Mouse (Mus musculus) heart, embryonic 12.5 days (tissue): ENCODE results near the gene Ewsr1. TPM values are rescaled to one million over a fixed set of nuclear protein-coding genes. Genes with fewer than 3 reads are reported as not detected.
"Not testable (repeated sequence)": the region's sequence is repeated elsewhere in the genome, so short reads cannot be mapped to it uniquely, and the experiment has no call there.

ENCODE experiments used
- ATAC-seq: fragments of 200-750 bp; cut with Nextera tagmentation; 2 replicates; pipeline ENCODE4 v1.8.0; 2017; ENCODE audit warnings: moderate TSS enrichment, moderate library complexity; ENCODE audit not compliant: insufficient number of reproducible peaks, low FRiP score
- H3K27ac ChIP-seq: fragments of 300-500 bp; sonication (generic); 2 replicates; pipeline ENCODE4 v1.5.1; 2016; ENCODE audit warnings: mild to moderate bottlenecking, moderate library complexity; ENCODE audit not compliant: poor library complexity, severe bottlenecking
- H3K27me3 ChIP-seq: fragments of 300-500 bp; sonication (generic); replicated peaks from 2 replicates; pipeline ENCODE4 v1.6.1; 2016; ENCODE audit warnings: mild to moderate bottlenecking, moderate library complexity
- H3K36me3 ChIP-seq: fragments of 300-500 bp; sonication (generic); 2 replicates; pipeline ENCODE4 v1.6.1; 2016; ENCODE audit warnings: mild to moderate bottlenecking, moderate library complexity
- H3K4me1 ChIP-seq: fragments of 300-500 bp; sonication (generic); replicated peaks from 2 replicates; pipeline ENCODE4 v1.6.1; 2016; ENCODE audit warnings: mild to moderate bottlenecking
- H3K4me2 ChIP-seq: fragments of 300-500 bp; sonication (generic); 2 replicates; pipeline ENCODE4 v1.6.1; 2016; ENCODE audit warnings: mild to moderate bottlenecking, moderate library complexity
- H3K4me3 ChIP-seq: fragments of 300-500 bp; sonication (generic); 2 replicates; pipeline ENCODE4 v1.5.1; 2016; ENCODE audit warnings: mild to moderate bottlenecking
- H3K9ac ChIP-seq: fragments of 300-500 bp; sonication (generic); 2 replicates; pipeline ENCODE4 v1.6.1; 2016; ENCODE audit warnings: mild to moderate bottlenecking, moderate library complexity
- H3K9me3 ChIP-seq: fragments of 300-500 bp; sonication (generic); replicated peaks from 2 replicates; pipeline ENCODE4 v1.6.1; 2016; ENCODE audit warnings: mild to moderate bottlenecking, moderate library complexity
- WGBS: fragments of 180-500 bp; shearing (Covaris S2); methylation state at CpG from one replicate; pipeline ENCODE4 v1.1.7; 2016; 5-methylcytosine and 5-hydroxymethylcytosine counted together
- polyA plus RNA-seq: library from polyadenylated mRNA; unstranded; fragments of >200 nt; fragmentation: Nextera tagmentation; extraction: Ambion mirVana; gene quantifications from 2 replicates; pipeline ENCODE4 v1.2.1, GENCODE M21; 2016

Ewsr1 gene
- polyA plus RNA-seq, 1 experiment from 2014 or later, result 475 TPM

- Histone ChIP-seq H3K9ac (peak overlapping the region; percentile 99; the same call in 1 of the 2 replicates), H3K4me2 (peak overlapping the region; percentile 84), H3K36me3 (peaks cover 13% of the 10 kb centered on the region), H3K4me3 (peak overlapping the region; percentile 94), H3K4me1 (peaks cover 33% of the 10 kb centered on the region), H3K9me3 (no peaks in the 10 kb centered on the region), H3K27me3 (no peaks in the 10 kb centered on the region), H3K27ac (no peak overlapping the region)
- ATAC-seq, result no peak
- WGBS, result 60% methylated on average over 8 of the region's 8 CpGs
These were observed 2.5 kb downstream of the Ewsr1 start for GRCm38 (mm10) chr11:5096480-5097020.

- Histone ChIP-seq H3K9me3 (no peaks in the 10 kb centered on the region), H3K27ac (no peak overlapping the region), H3K36me3 (peaks cover 17% of the 10 kb centered on the region), H3K4me3 (no peak overlapping the region), H3K27me3 (no peaks in the 10 kb centered on the region), H3K4me1 (peaks cover 27% of the 10 kb centered on the region), H3K9ac (no peak overlapping the region), H3K4me2 (peak overlapping the region; percentile 9; the same call in 1 of the 2 replicates)
- WGBS, result 74% methylated on average over 5 of the region's 5 CpGs
- no peak for ATAC-seq
These were observed 3.2 kb downstream of the Ewsr1 start for GRCm38 (mm10) chr11:5095877-5096276.

GRCm38 (mm10) chr11:5091706-5092105, 7.4 kb downstream of the Ewsr1 start:
- Histone ChIP-seq H3K4me1 (peaks cover 13% of the 10 kb centered on the region), H3K36me3 (peaks cover 52% of the 10 kb centered on the region), H3K9ac (no peak overlapping the region), H3K9me3 (no peaks in the 10 kb centered on the region), H3K27me3 (no peaks in the 10 kb centered on the region), H3K4me2 (no peak overlapping the region), H3K4me3 (no peak overlapping the region), H3K27ac (no peak overlapping the region)
- WGBS, result 49% methylated on average over 2 of the region's 2 CpGs
- no peak for ATAC-seq

GRCm38 (mm10) chr11:5089147-5089546, 9.9 kb downstream of the Ewsr1 start:
- 0 out of 2 replicates have a peak, but pooled peaks cover 4% of the 10 kb centered on the region for H3K4me1 ChIP-seq
- no peaks in the 10 kb centered on the region for H3K27me3 ChIP-seq
- H3K4me2 ChIP-seq, result no peak overlapping the region
- H3K4me3 ChIP-seq, result no peak overlapping the region
- H3K36me3 ChIP-seq, result peaks cover 76% of the 10 kb centered on the region
- no peaks in the 10 kb centered on the region for H3K9me3 ChIP-seq
- H3K9ac ChIP-seq, result no peak overlapping the region
- WGBS, result 98% methylated on average over 1 of the region's 1 CpGs
- no peak overlapping the region for H3K27ac ChIP-seq
- no peak for ATAC-seq

GRCm38 (mm10) chr11:5076843-5077242, 22.2 kb downstream of the Ewsr1 start:
- not testable (repeated sequence) for ATAC-seq, H3K27ac ChIP-seq, H3K4me3 ChIP-seq, H3K4me2 ChIP-seq, H3K4me1 ChIP-seq, H3K27me3 ChIP-seq, H3K9me3 ChIP-seq, H3K9ac ChIP-seq
- peaks cover 80% of the 10 kb centered on the region for H3K36me3 ChIP-seq
- WGBS, result 87% methylated on average over 4 of the region's 5 CpGs

- no peak overlapping the region for H3K4me3 ChIP-seq
- no peaks in the 10 kb centered on the region for H3K4me1 ChIP-seq
- H3K27me3 ChIP-seq, result no peaks in the 10 kb centered on the region
- ATAC-seq, result no peak
- no peak overlapping the region for H3K9ac ChIP-seq
- H3K27ac ChIP-seq, result no peak overlapping the region
- peaks cover 84% of the 10 kb centered on the region for H3K36me3 ChIP-seq
- H3K4me2 ChIP-seq, result no peak overlapping the region
- H3K9me3 ChIP-seq, result no peaks in the 10 kb centered on the region
These were observed 23.3 kb downstream of the Ewsr1 start for GRCm38 (mm10) chr11:5075760-5076159.

- no peak for ATAC-seq
- H3K9ac ChIP-seq, result no peak overlapping the region
- no peaks in the 10 kb centered on the region for H3K4me1 ChIP-seq
- H3K36me3 ChIP-seq, result peaks cover 85% of the 10 kb centered on the region
- no peak overlapping the region for H3K4me3 ChIP-seq
- no peaks in the 10 kb centered on the region for H3K27me3 ChIP-seq
- H3K9me3 ChIP-seq, result no peaks in the 10 kb centered on the region
- WGBS, result 85% methylated on average over 4 of the region's 4 CpGs
- no peak overlapping the region for H3K27ac ChIP-seq
- H3K4me2 ChIP-seq, result no peak overlapping the region
These were observed 24.2 kb downstream of the Ewsr1 start for GRCm38 (mm10) chr11:5074882-5075281.

GRCm38 (mm10) chr11:5068126-5068971, 30.7 kb downstream of the Ewsr1 start:
- Histone ChIP-seq H3K9me3 (no peaks in the 10 kb centered on the region), H3K9ac (no peak overlapping the region), H3K4me3 (no peak overlapping the region), H3K36me3 (peaks cover 53% of the 10 kb centered on the region), H3K4me1 (peaks cover 20% of the 10 kb centered on the region), H3K27ac (no peak overlapping the region), H3K27me3 (peaks cover 10% of the 10 kb centered on the region), H3K4me2 (no peak overlapping the region)
- no peak for ATAC-seq
- 83% methylated on average over 9 of the region's 9 CpGs for WGBS

GRCm38 (mm10) chr11:5067063-5067462, 32.0 kb downstream of the Ewsr1 start:
- ATAC-seq, result no peak
- no peak overlapping the region for H3K9ac ChIP-seq

GRCm38 (mm10) chr11:5065056-5065821, 33.8 kb downstream of the Ewsr1 start, which contains the start of gene Gas2l1:
TSS of gene Gas2l1 (minus strand) at chr11:5065327.
- H3K4me1 ChIP-seq, result peaks cover 46% of the 10 kb centered on the region
- under 1% methylated on average over 48 of the region's 50 CpGs for WGBS
- H3K9ac ChIP-seq, result peak within 1 kb of the TSS; percentile 88
- H3K27me3 ChIP-seq, result peaks cover 38% of the 10 kb centered on the region
- peak within 1 kb of the TSS; percentile 97 for H3K4me2 ChIP-seq
- peak within 1 kb of the TSS; percentile 74 for H3K27ac ChIP-seq
- H3K4me3 ChIP-seq, result peak within 1 kb of the TSS; percentile 87
- ATAC-seq, result peak; percentile 89
- H3K9me3 ChIP-seq, result no peaks in the 10 kb centered on the region
- peaks cover 30% of the 10 kb centered on the region for H3K36me3 ChIP-seq

More at GRCm38 (mm10) chr11:5067063-5067462, 32.0 kb downstream of the Ewsr1 start:
- H3K4me1 ChIP-seq, result peaks cover 33% of the 10 kb centered on the region
- H3K4me3 ChIP-seq, result no peak overlapping the region
- peaks cover 40% of the 10 kb centered on the region for H3K36me3 ChIP-seq
- H3K4me2 ChIP-seq, result no peak overlapping the region
- no peaks in the 10 kb centered on the region for H3K9me3 ChIP-seq
- H3K27me3 ChIP-seq, result peaks cover 23% of the 10 kb centered on the region
- no peak overlapping the region for H3K27ac ChIP-seq
